ENCODE assay signal across 24 mouse cellular contexts in genomic region chrX:95554321-95554720, GRCm38 (mm10). TPM values are rescaled to one million over a fixed set of nuclear protein-coding genes. Genes with fewer than 3 reads are reported as not detected.
DNase-seq lines count a peak whose midpoint lies in the region; ATAC-seq and TF ChIP-seq lines count a peak whose summit lies in the region.
"Had no signal": no experiment of that assay in that cellular context is flagged by ENCODE, and none has a peak within 500 bp of the region (broad histone marks: within the 10 kb centered on the region; RNA-seq: fewer than 3 reads in every experiment).

No protein-coding gene starts in this region.

- H3K36me3 ChIP-seq in lung, embryonic 15.5 days, result no peaks in the 10 kb centered on the region
- H3K36me3 ChIP-seq in lung, postnatal 0 days (ENCODE audit: insufficient read depth, low read length), result no peaks in the 10 kb centered on the region
- H3K36me3 ChIP-seq: embryonic facial prominence, embryonic 13.5 days; embryonic facial prominence, embryonic 15.5 days; forebrain, embryonic 10.5 days; forebrain, embryonic 12.5 days had no signal

- DNase-seq in lung, adult 2 months, result no peak
- DNase-seq in lung, postnatal 0 days (ENCODE audit: low spot score), result peak; percentile 5
- no peak for DNase-seq in lung, postnatal 25 days (ENCODE audit: low spot score)
- DNase-seq: adrenal gland, adult 2 months; adrenal gland, postnatal 10 days; adrenal gland, postnatal 25 days; cerebellum, adult 11 months; cerebellum, adult 18-20 months; cerebellum, adult 8-10 months; cerebellum, adult 9-11 months; cerebellum, postnatal 14 days; cerebellum, postnatal 36 days; embryo, embryonic 11 days had no signal

- H3K4me3 ChIP-seq in lung, embryonic 15.5 days, result no peak overlapping the region
- H3K4me3 ChIP-seq in lung, adult 2 months (replicated peaks; ENCODE audit: extremely low read depth, low read depth, low read length), result no peak overlapping the region
- no peak overlapping the region for H3K4me3 ChIP-seq in lung, postnatal 0 days (ENCODE audit: low read depth, low read length)
- H3K4me3 ChIP-seq: embryonic facial prominence, embryonic 13.5 days; embryonic facial prominence, embryonic 15.5 days; erythroblast, embryonic 14.5 days; forebrain, embryonic 10.5 days; forebrain, embryonic 12.5 days had no signal

- no peaks in the 10 kb centered on the region for H3K4me1 ChIP-seq in lung, embryonic 15.5 days
- H3K4me1 ChIP-seq in lung, adult 2 months (ENCODE audit: control insufficient read depth, insufficient read depth, low read length), result no peaks in the 10 kb centered on the region
- no peaks in the 10 kb centered on the region for H3K4me1 ChIP-seq in lung, postnatal 0 days (ENCODE audit: insufficient read depth, low read depth, low read length)
- H3K4me1 ChIP-seq: embryonic facial prominence, embryonic 13.5 days; embryonic facial prominence, embryonic 15.5 days; forebrain, embryonic 10.5 days; forebrain, embryonic 12.5 days had no signal

- no peak for TF ChIP-seq POLR2A in lung, adult 2 months (IDR thresholded peaks at IDR 0.05; ENCODE audit: borderline replicate concordance, extremely low read depth, low read depth, low read length)

- H3K4me2 ChIP-seq in lung, embryonic 15.5 days, result no peak overlapping the region
- no peak overlapping the region for H3K4me2 ChIP-seq in lung, postnatal 0 days (replicated peaks; ENCODE audit: low read depth, low read length)
- H3K4me2 ChIP-seq: embryonic facial prominence, embryonic 13.5 days; embryonic facial prominence, embryonic 15.5 days; forebrain, embryonic 12.5 days had no signal

- TF ChIP-seq CTCF in lung, adult 2 months (IDR thresholded peaks at IDR 0.05; ENCODE audit: insufficient read depth, low read length), result no peak
- TF ChIP-seq CTCF in lung, postnatal 0 days (IDR thresholded peaks at IDR 0.05), result no peak

- no peak for TF ChIP-seq EP300 in lung, postnatal 0 days (IDR thresholded peaks at IDR 0.05)

- no peaks in the 10 kb centered on the region for H3K27me3 ChIP-seq in lung, embryonic 15.5 days
- no peaks in the 10 kb centered on the region for H3K27me3 ChIP-seq in lung, postnatal 0 days (replicated peaks; ENCODE audit: insufficient read depth, low read length)
- H3K27me3 ChIP-seq: embryonic facial prominence, embryonic 15.5 days; forebrain, embryonic 12.5 days had no signal

- no peaks in the 10 kb centered on the region for H3K9me3 ChIP-seq in lung, embryonic 15.5 days
- H3K9me3 ChIP-seq in lung, postnatal 0 days (ENCODE audit: low read length), result no peaks in the 10 kb centered on the region
- H3K9me3 ChIP-seq: embryonic facial prominence, embryonic 13.5 days; embryonic facial prominence, embryonic 15.5 days; forebrain, embryonic 10.5 days; forebrain, embryonic 12.5 days had no signal

- H3K27ac ChIP-seq in lung, embryonic 15.5 days, result no peak overlapping the region
- no peak overlapping the region for H3K27ac ChIP-seq in lung, postnatal 0 days (ENCODE audit: low read length)
- H3K27ac ChIP-seq: embryonic facial prominence, embryonic 13.5 days; embryonic facial prominence, embryonic 15.5 days; forebrain, embryonic 10.5 days; forebrain, embryonic 12.5 days had no signal

- 45% methylated on average over 4 of the region's 4 CpGs for WGBS in lung, embryonic 15.5 days
- 59% methylated on average over 4 of the region's 4 CpGs for WGBS in lung, adult 2 months
- 52% methylated on average over 4 of the region's 4 CpGs for WGBS in lung, postnatal 0 days

- peak; percentile 59; the same call in 1 of the 2 replicates for ATAC-seq in lung, embryonic 15.5 days (ENCODE audit: borderline replicate concordance, extremely low read depth, low FRiP score, low TSS enrichment)
- no peak; the same call in 1 of the 2 replicates for ATAC-seq in lung, postnatal 0 days
- ATAC-seq: forebrain, embryonic 14.5 days; forebrain, embryonic 16.5 days had no signal

- no peak overlapping the region for H3K9ac ChIP-seq in lung, embryonic 15.5 days
- H3K9ac ChIP-seq in lung, postnatal 0 days (replicated peaks; ENCODE audit: low read depth), result no peak overlapping the region
- H3K9ac ChIP-seq: embryonic facial prominence, embryonic 13.5 days; embryonic facial prominence, embryonic 15.5 days; forebrain, embryonic 12.5 days had no signal

RNA-seq across cellular contexts. Expression of gene Asb12, which starts 3.5 kb away (rescaled TPM):
- 0.15 TPM in 1 of 2 replicates, not detected in the other for polyA plus RNA-seq in lung, embryonic 15.5 days (2015; fragmentation: Nextera tagmentation; extraction: Ambion mirVana)
- polyA plus RNA-seq in lung, adult 2 months (2012; rRNA removed), result 0.26 and 1.6 TPM in 2 replicates
- not detected in 2 replicates for polyA plus RNA-seq in lung, postnatal 0 days (2015; fragmentation: Nextera tagmentation; extraction: Ambion mirVana)
- polyA plus RNA-seq: adrenal gland, adult 2 months; C2C12; embryonic facial prominence, embryonic 11.5 days; embryonic facial prominence, embryonic 13.5 days; embryonic facial prominence, embryonic 15.5 days; erythroblast, embryonic 14.5 days; forebrain, embryonic 10.5 days; forebrain, embryonic 12.5 days had no signal

RNA-seq across cellular contexts. Expression of gene Pfn5, which starts 3.6 kb away (rescaled TPM):
- not detected in 2 replicates for polyA plus RNA-seq in lung, embryonic 15.5 days (2015; fragmentation: Nextera tagmentation; extraction: Ambion mirVana)
- not detected in 2 replicates for polyA plus RNA-seq in lung, adult 2 months (2012; rRNA removed)
- polyA plus RNA-seq in lung, postnatal 0 days (2015; fragmentation: Nextera tagmentation; extraction: Ambion mirVana), result not detected in 2 replicates
- polyA plus RNA-seq: adrenal gland, adult 2 months; brain, embryonic 14.5 days; C2C12; embryonic facial prominence, embryonic 11.5 days; embryonic facial prominence, embryonic 13.5 days; embryonic facial prominence, embryonic 15.5 days; erythroblast, embryonic 14.5 days; forebrain, embryonic 10.5 days; forebrain, embryonic 12.5 days; forebrain, embryonic 14.5 days; forebrain, embryonic 16.5 days had no signal
